Mouse (Mus musculus) intestine, postnatal 0 days (tissue): ENCODE results near the gene Eya4. TPM values are rescaled to one million over a fixed set of nuclear protein-coding genes. Genes with fewer than 3 reads are reported as not detected.

Experiments used
- ATAC-seq: fragments of 200-750 bp; cut with Nextera tagmentation; 2 replicates; pipeline ENCODE4 v1.8.0; 2017; ENCODE audit warnings: mild to moderate bottlenecking, moderate TSS enrichment, moderate library complexity
- H3K27ac ChIP-seq: fragments of 300-500 bp; sonication (generic); 2 replicates; pipeline ENCODE4 v1.5.1; 2014; ENCODE audit warnings: mild to moderate bottlenecking, low read depth, low read length, moderate library complexity
- H3K27me3 ChIP-seq: fragments of 300-500 bp; sonication (generic); replicated peaks from 2 replicates; pipeline ENCODE4 v1.6.1; 2014; ENCODE audit warnings: low read length, mixed read lengths; ENCODE audit not compliant: control insufficient read depth, insufficient read depth
- H3K36me3 ChIP-seq: fragments of 300-500 bp; sonication (generic); 2 replicates; pipeline ENCODE4 v1.6.1; 2014; ENCODE audit warnings: mild to moderate bottlenecking, moderate library complexity; ENCODE audit not compliant: control insufficient read depth, insufficient read depth
- H3K4me1 ChIP-seq: fragments of 300-500 bp; sonication (generic); replicated peaks from 2 replicates; pipeline ENCODE4 v1.6.1; 2014; ENCODE audit warnings: antibody characterized with exemption, low read length, mixed read lengths; ENCODE audit not compliant: control insufficient read depth, insufficient read depth
- H3K4me2 ChIP-seq: fragments of 300-500 bp; sonication (generic); replicated peaks from 2 replicates; pipeline ENCODE4 v1.6.1; 2014; ENCODE audit warnings: low read depth, mild to moderate bottlenecking, moderate library complexity
- H3K4me3 ChIP-seq: fragments of 300-500 bp; sonication (generic); 2 replicates; pipeline ENCODE4 v1.5.1; 2014; ENCODE audit warnings: low read depth, low read length
- H3K9ac ChIP-seq: fragments of 300-500 bp; sonication (generic); 2 replicates; pipeline ENCODE4 v1.6.1; 2014; ENCODE audit warnings: mild to moderate bottlenecking, low read depth, low read length
- H3K9me3 ChIP-seq: fragments of 300-500 bp; sonication (generic); 2 replicates; pipeline ENCODE4 v1.6.1; 2016; ENCODE audit warnings: mixed run types; ENCODE audit not compliant: control insufficient read depth
- CTCF ChIP-seq: sonication (generic); IDR thresholded peaks from 2 replicates; pipeline ENCODE4 v1.5.1; 2016; ENCODE audit warnings: low read depth, mild to moderate bottlenecking, control low read depth, antibody characterized with exemption, moderate library complexity
- WGBS: fragments of 180-500 bp; shearing (Covaris S2); extraction: QIAGEN DNeasy Blood & Tissue Kit; methylation state at CpG from one replicate; pipeline ENCODE4 v1.1.7; 2014; 5-methylcytosine and 5-hydroxymethylcytosine counted together
- polyA plus RNA-seq: library from polyadenylated mRNA; unstranded; fragments of >200 nt; fragmentation: Nextera tagmentation; extraction: Ambion mirVana; gene quantifications from 2 replicates; pipeline ENCODE4 v1.2.1, GENCODE M21; 2015

The Eya4 gene
- polyA plus RNA-seq, 1 experiment from 2014 or later, result 0.69 TPM

DNA sequence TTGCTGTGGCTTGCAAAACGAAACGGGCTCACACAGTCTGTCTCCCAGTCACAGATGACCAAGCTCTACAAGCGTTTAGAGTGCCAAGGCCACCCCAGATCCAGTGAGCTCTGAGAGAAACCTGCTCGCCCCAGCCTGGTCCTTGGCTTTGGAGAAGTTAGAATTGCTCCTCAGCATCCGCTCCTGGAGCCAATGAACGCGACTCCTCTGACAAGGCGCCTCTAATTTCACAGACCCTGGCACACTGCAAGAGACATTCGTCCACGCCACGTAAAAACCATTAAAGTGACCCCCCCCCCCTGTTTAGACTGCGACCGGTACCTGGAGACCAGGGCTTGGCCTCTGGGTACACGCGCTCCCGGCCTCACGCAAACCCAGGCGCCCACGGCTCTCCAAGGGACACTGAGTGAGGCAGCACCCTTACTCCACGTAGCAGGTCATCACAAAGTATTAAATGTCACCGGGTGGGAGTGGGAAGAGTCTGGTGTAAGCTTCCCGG is 1.6 kb downstream of the Eya4 start:
- Histone ChIP-seq H3K27ac (no peak overlapping the region), H3K9me3 (no peaks in the 10 kb centered on the region), H3K4me3 (peak overlapping the region; percentile 56), H3K4me2 (peak overlapping the region; percentile 92), H3K4me1 (no peaks in the 10 kb centered on the region), H3K36me3 (no peaks in the 10 kb centered on the region), H3K9ac (no peak overlapping the region), H3K27me3 (peaks cover 31% of the 10 kb centered on the region)
- WGBS, result 7% methylated on average over 22 of the region's 22 CpGs
- TF ChIP-seq CTCF, result no peak
- no peak for ATAC-seq

DNA sequence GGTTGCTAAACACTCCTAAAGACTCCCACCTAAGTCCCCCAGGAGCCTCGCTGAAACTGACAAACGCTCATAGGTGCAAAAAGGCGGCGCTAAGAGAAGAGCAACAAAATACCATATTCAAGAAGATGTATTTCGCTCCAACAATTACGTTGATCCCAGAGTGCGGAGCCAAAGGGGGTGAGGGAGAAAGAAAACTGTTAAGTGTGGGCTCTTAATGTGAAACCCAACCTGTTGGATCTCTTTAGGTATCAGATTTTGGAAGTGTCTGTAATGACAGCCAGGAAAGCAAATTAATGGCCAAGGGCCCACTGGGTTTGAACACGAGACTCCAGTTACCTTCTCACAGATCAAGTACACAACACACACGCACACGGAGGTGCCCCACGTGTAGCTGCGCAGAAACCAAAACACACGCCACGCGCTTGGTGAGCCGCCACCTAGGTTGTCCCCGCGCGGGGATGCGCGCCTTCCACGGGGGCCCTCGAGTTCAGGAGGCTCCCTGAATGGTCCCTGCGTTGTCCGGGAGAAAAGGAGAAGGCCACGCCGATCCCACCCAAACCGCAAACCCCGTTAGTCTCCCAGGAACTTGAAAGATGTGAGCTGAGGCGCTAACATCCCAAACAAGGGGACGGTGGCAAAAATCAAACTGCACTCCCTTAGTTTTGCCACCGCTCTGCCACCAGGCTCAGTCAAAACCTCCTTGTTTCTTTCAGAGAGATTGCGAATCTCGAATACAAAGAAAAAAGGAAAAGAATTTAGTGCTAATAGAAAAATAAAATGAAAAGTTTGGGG is 2.3 kb downstream of the Eya4 start:
- H3K9me3 ChIP-seq, result no peaks in the 10 kb centered on the region
- no peak overlapping the region for H3K9ac ChIP-seq
- H3K36me3 ChIP-seq, result no peaks in the 10 kb centered on the region
- H3K4me3 ChIP-seq, result peak overlapping the region; percentile 56
- H3K27me3 ChIP-seq, result peaks cover 31% of the 10 kb centered on the region
- H3K4me1 ChIP-seq, result no peaks in the 10 kb centered on the region
- peak overlapping the region; percentile 92 for H3K4me2 ChIP-seq
- H3K27ac ChIP-seq, result no peak overlapping the region
- WGBS, result 9% methylated on average over 34 of the region's 34 CpGs
- ATAC-seq, result no peak
- TF ChIP-seq CTCF, result no peak

DNA sequence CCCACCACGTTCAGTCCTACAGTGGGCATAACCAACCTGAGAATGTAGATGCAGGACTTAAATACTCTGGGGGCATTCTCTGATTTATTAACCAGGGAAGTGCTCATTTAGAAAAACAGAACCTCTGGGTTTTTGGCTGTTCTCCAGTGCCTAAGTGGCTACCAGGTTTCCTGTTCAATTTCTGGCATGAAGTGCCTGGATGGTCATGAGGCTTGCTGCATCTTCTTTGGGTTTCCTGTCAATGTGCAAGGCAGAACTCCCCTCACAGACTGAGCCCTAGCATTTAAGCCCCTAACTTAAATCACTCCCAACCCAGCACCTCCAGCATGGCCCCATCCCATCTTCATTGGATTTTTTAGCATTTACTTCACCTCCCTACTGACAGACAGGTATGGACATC is 13.3 kb downstream of the Eya4 start:
- no peak overlapping the region for H3K9ac ChIP-seq
- H3K27ac ChIP-seq, result no peak overlapping the region
- no peaks in the 10 kb centered on the region for H3K27me3 ChIP-seq
- no peak for ATAC-seq
- H3K9me3 ChIP-seq, result no peaks in the 10 kb centered on the region
- 69% methylated on average over 1 of the region's 1 CpGs for WGBS
- H3K4me2 ChIP-seq, result no peak overlapping the region
- H3K4me3 ChIP-seq, result no peak overlapping the region
- no peaks in the 10 kb centered on the region for H3K4me1 ChIP-seq
- no peaks in the 10 kb centered on the region for H3K36me3 ChIP-seq
- no peak for TF ChIP-seq CTCF

DNA sequence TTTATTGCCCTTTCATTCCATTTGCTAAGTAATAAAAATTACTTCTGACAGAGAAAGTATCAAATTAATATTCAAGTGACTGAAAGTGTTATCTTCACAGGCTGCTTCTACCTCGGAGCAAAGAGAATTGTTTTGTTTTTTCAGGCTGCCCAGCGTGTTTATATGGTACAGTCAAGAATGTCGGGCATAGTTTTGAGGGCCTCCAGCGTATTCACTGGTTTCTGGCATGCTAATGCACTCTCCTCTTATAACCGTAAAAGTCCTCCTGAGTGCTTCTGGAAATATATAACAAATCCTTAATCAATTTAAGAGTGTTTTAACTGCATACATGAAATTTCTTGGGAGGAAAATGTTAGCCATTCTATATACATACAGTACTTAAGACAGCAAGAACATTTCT is 17.8 kb downstream of the Eya4 start:
- no peak overlapping the region for H3K9ac ChIP-seq
- 52% methylated on average over 5 of the region's 5 CpGs for WGBS
- H3K27me3 ChIP-seq, result no peaks in the 10 kb centered on the region
- ATAC-seq, result no peak
- no peaks in the 10 kb centered on the region for H3K36me3 ChIP-seq
- H3K4me2 ChIP-seq, result no peak overlapping the region
- no peak for TF ChIP-seq CTCF
- H3K4me1 ChIP-seq, result no peaks in the 10 kb centered on the region
- H3K27ac ChIP-seq, result no peak overlapping the region
- no peaks in the 10 kb centered on the region for H3K9me3 ChIP-seq
- H3K4me3 ChIP-seq, result no peak overlapping the region

DNA sequence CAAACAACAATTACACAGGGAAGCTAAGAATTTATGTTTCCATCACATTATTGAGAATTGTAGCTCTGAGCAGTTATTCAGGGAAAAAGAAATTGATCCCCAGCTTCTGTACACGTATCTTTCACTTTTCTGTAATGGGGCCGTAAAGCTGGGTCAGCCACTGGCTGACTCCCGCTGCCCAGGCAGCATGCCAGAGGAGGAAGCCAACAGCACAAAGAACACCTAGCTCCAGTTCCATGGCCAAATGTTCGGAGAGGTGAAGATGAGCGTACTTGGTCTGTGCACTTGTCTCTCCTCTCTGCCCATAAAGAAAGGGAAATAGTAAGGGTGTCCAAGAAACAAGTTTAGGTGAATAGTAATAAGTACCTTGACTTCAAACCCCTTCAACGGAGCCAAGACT is 22.9 kb downstream of the Eya4 start:
- no peak for TF ChIP-seq CTCF
- Histone ChIP-seq H3K36me3 (no peaks in the 10 kb centered on the region), H3K4me2 (no peak overlapping the region), H3K9me3 (no peaks in the 10 kb centered on the region), H3K27me3 (no peaks in the 10 kb centered on the region), H3K9ac (no peak overlapping the region), H3K4me1 (no peaks in the 10 kb centered on the region), H3K4me3 (no peak overlapping the region), H3K27ac (no peak overlapping the region)
- ATAC-seq, result no peak
- WGBS, result 87% methylated on average over 6 of the region's 6 CpGs

DNA sequence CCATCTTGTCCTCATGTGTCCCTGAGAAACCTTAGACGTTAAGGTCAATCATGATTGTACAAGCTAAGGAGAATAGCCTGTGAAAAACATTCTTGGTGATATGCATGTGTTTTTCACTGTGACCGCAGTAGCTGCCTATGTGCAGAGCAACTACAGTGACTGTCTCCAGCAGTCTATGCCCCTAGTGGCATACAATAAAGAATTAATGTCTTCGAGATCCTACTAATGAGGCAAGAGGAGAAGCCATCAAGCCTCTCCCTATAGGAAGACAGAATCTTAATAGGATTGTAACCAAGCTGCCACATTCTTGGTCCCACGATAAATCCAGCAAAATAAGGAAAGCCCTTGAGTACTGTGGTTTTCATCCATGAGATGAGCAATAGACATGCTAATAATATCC is 28.3 kb downstream of the Eya4 start:
- TF ChIP-seq CTCF, result no peak
- 88% methylated on average over 4 of the region's 4 CpGs for WGBS
- no peak overlapping the region for H3K9ac ChIP-seq
- H3K4me2 ChIP-seq, result no peak overlapping the region
- H3K36me3 ChIP-seq, result no peaks in the 10 kb centered on the region
- H3K4me3 ChIP-seq, result no peak overlapping the region
- H3K9me3 ChIP-seq, result no peaks in the 10 kb centered on the region
- H3K27me3 ChIP-seq, result no peaks in the 10 kb centered on the region
- no peak for ATAC-seq
- no peak overlapping the region for H3K27ac ChIP-seq
- no peaks in the 10 kb centered on the region for H3K4me1 ChIP-seq

GRCm38 (mm10) chr10:23295616-23296015 is 55.0 kb downstream of the Eya4 start:
- Histone ChIP-seq H3K4me3 (no peak overlapping the region), H3K4me1 (no peaks in the 10 kb centered on the region), H3K9ac (no peak overlapping the region), H3K9me3 (no peaks in the 10 kb centered on the region), H3K36me3 (no peaks in the 10 kb centered on the region), H3K27me3 (no peaks in the 10 kb centered on the region), H3K4me2 (no peak overlapping the region), H3K27ac (no peak overlapping the region)
- no peak for TF ChIP-seq CTCF
- ATAC-seq, result no peak
- 46% methylated on average over 3 of the region's 3 CpGs for WGBS
